Mouse (Mus musculus) megakaryocyte, embryonic 14.5 days (primary cell): ENCODE results near the gene Srd5a3.

Source experiments
- FLI1 ChIP-seq: IDR thresholded peaks from 2 replicates; pipeline ENCODE4 v1.6.1; 2012; ENCODE audit warnings: low read length, inconsistent platforms, mixed read lengths
- GATA1 ChIP-seq: IDR thresholded peaks from 3 replicates; pipeline ENCODE4 v1.6.1; 2012; ENCODE audit warnings: mixed read lengths, low read length, inconsistent platforms, borderline replicate concordance

DNA sequence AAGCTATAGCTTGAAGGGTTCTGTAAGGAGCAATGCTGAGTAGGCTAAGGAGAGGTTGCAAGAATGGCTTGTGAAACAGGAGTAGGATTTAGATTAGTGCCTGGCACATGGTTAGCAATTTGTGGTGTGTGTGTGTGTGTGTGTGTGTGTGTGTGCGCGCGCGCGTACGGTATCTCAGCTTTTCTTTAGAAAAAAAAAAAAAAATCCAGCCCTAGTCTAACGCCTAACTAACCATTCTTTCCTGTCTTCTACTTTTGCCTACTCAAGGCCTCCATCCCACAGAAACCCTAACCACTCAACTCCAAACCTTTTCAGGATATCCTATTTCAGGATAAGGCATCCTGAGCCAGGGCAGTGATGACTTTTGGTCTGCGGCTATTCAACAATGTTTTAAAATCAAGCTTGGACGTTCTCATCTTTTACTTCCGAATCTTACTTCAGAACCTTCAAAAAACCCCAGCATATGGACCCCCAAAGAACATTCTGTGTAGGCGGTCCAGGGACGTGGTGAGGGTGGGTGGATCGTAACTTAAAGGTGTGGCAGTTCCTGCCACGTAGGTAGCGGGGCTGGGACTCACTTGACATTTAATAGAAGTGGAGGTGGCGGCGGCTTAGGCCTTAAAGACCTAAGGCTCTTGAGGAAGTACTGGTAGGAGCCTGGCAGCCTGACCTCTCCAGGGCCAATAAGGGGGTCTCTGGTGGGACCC is 43.1 kb downstream of the Srd5a3 start:
- TF ChIP-seq GATA1 (no peak), FLI1 (no peak)
